Mouse (Mus musculus) gastrocnemius, postnatal 10 days (tissue): ENCODE results near the gene Kcnk3. TPM values are rescaled to one million over a fixed set of nuclear protein-coding genes. Genes with fewer than 3 reads are reported as not detected.

Source experiments
- DNase-seq: peaks from one replicate; pipeline ENCODE4 v3.0.0; 2021; ENCODE audit warnings: mixed read lengths
- long read RNA-seq, 2 experiments: library from polyadenylated mRNA; stranded (forward); transcript quantifications; one replicate each; pipeline ENCODE4 v2.0.0; 2021
- total RNA-seq, 2 experiments: library from RNA; stranded (reverse); gene quantifications; 2 replicates each; pipeline ENCODE4 v1.2.3; 2021

Kcnk3 gene
- 1 to 10 TPM; 1.2 to 1.8 TPM for total RNA-seq
- long read RNA-seq, experiment 1, partial matches to known transcripts, result 0 of 1 reads
- long read RNA-seq, experiment 1, other reads (novel, unspliced or antisense), result 0 of 1 reads
- long read RNA-seq, experiment 2, partial matches to known transcripts, result 0 of 4 reads
- long read RNA-seq, experiment 2, other reads (novel, unspliced or antisense), result 0 of 4 reads

GRCm38 (mm10) chr5:30587681-30588300 is at the start of gene Kcnk3:
Gene Kcnk3 (plus strand): TSS chr5:30588170.
- peak; percentile 86 for DNase-seq

- DNase-seq, result no peak
Observed at GRCm38 (mm10) chr5:30545698-30546097, 42.3 kb upstream of the Kcnk3 start, which contains the start of gene Cib4. Gene Cib4 (minus strand): TSS chr5:30545836.

GRCm38 (mm10) chr5:30548681-30549080 is 39.3 kb upstream of the Kcnk3 start:
- DNase-seq, result no peak

GRCm38 (mm10) chr5:30550334-30551021 is 37.5 kb upstream of the Kcnk3 start:
- no peak for DNase-seq

- no peak for DNase-seq
Observed at GRCm38 (mm10) chr5:30551022-30551638, 36.8 kb upstream of the Kcnk3 start.

- DNase-seq, result no peak
Observed at GRCm38 (mm10) chr5:30552006-30552405, 36.0 kb upstream of the Kcnk3 start.

GRCm38 (mm10) chr5:30553936-30554335 is 34.0 kb upstream of the Kcnk3 start:
- no peak for DNase-seq

GRCm38 (mm10) chr5:30554981-30555380 is 33.0 kb upstream of the Kcnk3 start:
- no peak for DNase-seq

- no peak for DNase-seq
Observed at GRCm38 (mm10) chr5:30556284-30556683, 31.7 kb upstream of the Kcnk3 start.

GRCm38 (mm10) chr5:30559421-30559820 is 28.5 kb upstream of the Kcnk3 start:
- no peak for DNase-seq

GRCm38 (mm10) chr5:30559986-30560493 is 27.9 kb upstream of the Kcnk3 start:
- DNase-seq, result no peak

GRCm38 (mm10) chr5:30568479-30568878 is 19.5 kb upstream of the Kcnk3 start:
- no peak for DNase-seq

GRCm38 (mm10) chr5:30571820-30572219 is 16.1 kb upstream of the Kcnk3 start:
- no peak for DNase-seq

GRCm38 (mm10) chr5:30574367-30574766 is 13.6 kb upstream of the Kcnk3 start:
- DNase-seq, result no peak

- no peak for DNase-seq
Observed at GRCm38 (mm10) chr5:30576233-30576632, 11.7 kb upstream of the Kcnk3 start.

GRCm38 (mm10) chr5:30577251-30577650 is 10.7 kb upstream of the Kcnk3 start:
- no peak for DNase-seq

GRCm38 (mm10) chr5:30577654-30578310 is 10.2 kb upstream of the Kcnk3 start:
- no peak for DNase-seq

GRCm38 (mm10) chr5:30578445-30579080 is 9.4 kb upstream of the Kcnk3 start:
- no peak for DNase-seq

- DNase-seq, result no peak
Observed at GRCm38 (mm10) chr5:30580725-30581124, 7.2 kb upstream of the Kcnk3 start.

GRCm38 (mm10) chr5:30582017-30582416 is 6.0 kb upstream of the Kcnk3 start:
- DNase-seq, result no peak

- no peak for DNase-seq
Observed at GRCm38 (mm10) chr5:30586616-30587015, 1.4 kb upstream of the Kcnk3 start.

- no peak for DNase-seq
Observed at GRCm38 (mm10) chr5:30587101-30587500, 869 bp upstream of the Kcnk3 start.
